Mouse (Mus musculus) hindbrain, embryonic 15.5 days (tissue): ENCODE results near the gene Atp1a1. TPM values are rescaled to one million over a fixed set of nuclear protein-coding genes. Genes with fewer than 3 reads are reported as not detected.

Source experiments
- ATAC-seq: fragments of 200-750 bp; cut with Nextera tagmentation; 2 replicates; pipeline ENCODE4 v1.8.0; 2017; ENCODE audit warnings: low read depth, moderate number of reproducible peaks, moderate TSS enrichment; ENCODE audit not compliant: low FRiP score
- H3K27ac ChIP-seq: fragments of 300-500 bp; sonication (generic); replicated peaks from 2 replicates; pipeline ENCODE4 v1.5.1; 2015; ENCODE audit warnings: mild to moderate bottlenecking, inconsistent platforms
- H3K27me3 ChIP-seq: fragments of 300-500 bp; sonication (generic); 2 replicates; pipeline ENCODE4 v1.6.1; 2015; ENCODE audit warnings: control low read depth, inconsistent platforms
- H3K36me3 ChIP-seq: fragments of 300-500 bp; sonication (generic); 2 replicates; pipeline ENCODE4 v1.6.1; 2015; ENCODE audit warnings: control low read depth, inconsistent platforms
- H3K4me1 ChIP-seq: fragments of 300-500 bp; sonication (generic); replicated peaks from 2 replicates; pipeline ENCODE4 v1.6.1; 2015; ENCODE audit warnings: control low read depth, inconsistent platforms
- H3K4me2 ChIP-seq: fragments of 300-500 bp; sonication (generic); 2 replicates; pipeline ENCODE4 v1.6.1; 2015; ENCODE audit warnings: moderate library complexity, mild to moderate bottlenecking, inconsistent platforms
- H3K4me3 ChIP-seq: fragments of 300-500 bp; sonication (generic); 2 replicates; pipeline ENCODE4 v1.5.1; 2015; ENCODE audit warnings: mild to moderate bottlenecking, inconsistent platforms
- H3K9ac ChIP-seq: fragments of 300-500 bp; sonication (generic); 2 replicates; pipeline ENCODE4 v1.6.1; 2015; ENCODE audit warnings: inconsistent platforms
- H3K9me3 ChIP-seq: fragments of 300-500 bp; sonication (generic); 2 replicates; pipeline ENCODE4 v1.6.1; 2016; ENCODE audit warnings: control low read depth, inconsistent platforms
- WGBS: fragments of 180-500 bp; shearing (Covaris S2); methylation state at CpG from one replicate; pipeline ENCODE4 v1.1.7; 2015; 5-methylcytosine and 5-hydroxymethylcytosine counted together
- polyA plus RNA-seq: library from polyadenylated mRNA; unstranded; fragments of >200 nt; fragmentation: Nextera tagmentation; extraction: Ambion mirVana; gene quantifications from 2 replicates; pipeline ENCODE4 v1.2.1, GENCODE M21; 2015

Gene Atp1a1
- 69.3 and 72.6 TPM in 2 replicates for polyA plus RNA-seq

- H3K36me3 ChIP-seq, result no peaks in the 10 kb centered on the region
- H3K27me3 ChIP-seq, result no peaks in the 10 kb centered on the region
- H3K4me2 ChIP-seq, result peak within 1 kb of the TSS; percentile 79
- H3K9ac ChIP-seq, result peak within 1 kb of the TSS; percentile 90
- H3K27ac ChIP-seq, result peak within 1 kb of the TSS; percentile 96
- peak within 1 kb of the TSS; percentile 87 for H3K4me3 ChIP-seq
- under 1% methylated on average over 64 of the region's 64 CpGs for WGBS
- H3K4me1 ChIP-seq, result peaks cover 43% of the 10 kb centered on the region
- peak; percentile 97 for ATAC-seq
- no peaks in the 10 kb centered on the region for H3K9me3 ChIP-seq
These were observed at the start of gene Atp1a1 for GRCm38 (mm10) chr3:101604550-101605223. Gene Atp1a1, minus strand, starts transcription at chr3:101604684.

DNA sequence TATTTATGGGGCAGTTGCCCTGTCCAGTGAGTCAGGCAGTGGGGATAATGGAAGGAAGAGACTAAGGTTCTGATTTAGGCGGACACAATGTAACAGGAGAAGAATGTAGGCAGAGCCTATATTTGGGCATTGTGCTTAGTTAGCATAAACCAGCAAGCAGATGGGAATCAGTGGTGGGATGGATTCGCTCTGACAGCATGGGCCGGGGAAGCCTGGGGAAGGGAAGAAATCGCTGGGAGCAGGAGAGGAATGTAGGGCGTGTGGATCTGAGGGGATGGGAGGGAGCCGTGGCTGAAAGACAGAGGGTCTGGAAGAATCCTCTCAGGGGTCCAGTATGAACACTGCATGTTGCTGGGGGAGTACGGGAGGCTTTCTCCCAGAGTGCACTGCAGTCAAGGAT lies 49.0 kb upstream of the Atp1a1 start:
- WGBS, result 27% methylated on average over 7 of the region's 7 CpGs
- Histone ChIP-seq H3K4me3 (no peak overlapping the region), H3K36me3 (no peaks in the 10 kb centered on the region), H3K27ac (peak overlapping the region; percentile 30; the same call in 1 of the 2 replicates), H3K4me1 (peaks cover 9% of the 10 kb centered on the region), H3K9ac (no peak overlapping the region), H3K27me3 (no peaks in the 10 kb centered on the region), H3K4me2 (no peak overlapping the region), H3K9me3 (no peaks in the 10 kb centered on the region)
- peak; percentile 36; the same call in 1 of the 2 replicates for ATAC-seq

DNA sequence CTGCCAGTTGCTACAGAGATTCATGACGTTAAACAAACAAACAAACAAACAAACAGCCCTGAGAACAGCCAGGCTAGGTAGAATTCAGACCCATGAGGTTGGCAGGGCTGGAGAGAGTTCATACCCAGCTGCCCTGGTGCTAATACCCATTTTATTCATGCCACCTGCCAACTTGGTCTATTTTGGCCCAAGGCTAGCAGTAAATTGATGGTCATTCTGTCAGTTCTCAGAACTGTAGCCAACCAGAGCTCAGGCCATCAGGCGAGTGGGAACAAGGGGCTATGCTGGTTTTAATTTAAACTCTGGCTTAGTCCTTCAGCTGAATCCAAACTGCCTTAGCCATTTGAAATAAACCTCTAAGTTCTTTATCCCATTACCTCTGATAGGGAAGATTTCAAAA lies 48.5 kb upstream of the Atp1a1 start:
- Histone ChIP-seq H3K27ac (0 out of 2 replicates have a peak overlapping the region, but pooled peaks have one; percentile 30), H3K4me2 (no peak overlapping the region), H3K27me3 (no peaks in the 10 kb centered on the region), H3K36me3 (no peaks in the 10 kb centered on the region), H3K4me1 (peaks cover 9% of the 10 kb centered on the region), H3K9me3 (no peaks in the 10 kb centered on the region), H3K4me3 (no peak overlapping the region), H3K9ac (no peak overlapping the region)
- WGBS, result 61% methylated on average over 2 of the region's 2 CpGs
- ATAC-seq, result no peak

- peaks cover 9% of the 10 kb centered on the region for H3K4me1 ChIP-seq
- H3K4me3 ChIP-seq, result no peak overlapping the region
- no peak for ATAC-seq
- H3K9me3 ChIP-seq, result no peaks in the 10 kb centered on the region
- 87% methylated on average over 2 of the region's 2 CpGs for WGBS
- H3K27me3 ChIP-seq, result no peaks in the 10 kb centered on the region
- H3K27ac ChIP-seq, result no peak overlapping the region
- H3K36me3 ChIP-seq, result no peaks in the 10 kb centered on the region
- H3K9ac ChIP-seq, result no peak overlapping the region
- no peak overlapping the region for H3K4me2 ChIP-seq
These were observed 45.8 kb upstream of the Atp1a1 start for GRCm38 (mm10) chr3:101650328-101650727.

DNA sequence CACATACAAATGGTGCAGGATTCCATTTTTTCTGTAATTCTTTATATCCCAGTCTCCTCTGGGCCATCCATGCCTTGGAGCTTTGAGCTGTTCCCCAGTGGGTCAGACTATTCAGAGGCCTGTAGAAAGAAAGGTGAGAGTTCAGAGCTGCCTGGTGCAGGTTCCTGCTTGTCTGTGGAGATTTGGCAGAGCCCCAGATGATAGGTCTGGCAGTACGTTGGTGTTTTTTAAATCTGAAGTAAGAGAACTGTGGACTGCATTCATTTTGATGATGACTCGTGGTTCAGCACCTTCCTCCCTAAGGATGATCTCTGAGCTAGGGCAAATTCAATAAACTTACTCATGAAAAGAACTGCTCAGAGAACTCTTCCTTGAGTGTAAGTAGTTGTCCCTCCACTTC lies 44.8 kb upstream of the Atp1a1 start:
- 81% methylated on average over 2 of the region's 2 CpGs for WGBS
- Histone ChIP-seq H3K9ac (no peak overlapping the region), H3K27me3 (no peaks in the 10 kb centered on the region), H3K4me3 (no peak overlapping the region), H3K9me3 (no peaks in the 10 kb centered on the region), H3K4me2 (no peak overlapping the region), H3K4me1 (peaks cover 9% of the 10 kb centered on the region), H3K36me3 (no peaks in the 10 kb centered on the region), H3K27ac (no peak overlapping the region)
- no peak for ATAC-seq

DNA sequence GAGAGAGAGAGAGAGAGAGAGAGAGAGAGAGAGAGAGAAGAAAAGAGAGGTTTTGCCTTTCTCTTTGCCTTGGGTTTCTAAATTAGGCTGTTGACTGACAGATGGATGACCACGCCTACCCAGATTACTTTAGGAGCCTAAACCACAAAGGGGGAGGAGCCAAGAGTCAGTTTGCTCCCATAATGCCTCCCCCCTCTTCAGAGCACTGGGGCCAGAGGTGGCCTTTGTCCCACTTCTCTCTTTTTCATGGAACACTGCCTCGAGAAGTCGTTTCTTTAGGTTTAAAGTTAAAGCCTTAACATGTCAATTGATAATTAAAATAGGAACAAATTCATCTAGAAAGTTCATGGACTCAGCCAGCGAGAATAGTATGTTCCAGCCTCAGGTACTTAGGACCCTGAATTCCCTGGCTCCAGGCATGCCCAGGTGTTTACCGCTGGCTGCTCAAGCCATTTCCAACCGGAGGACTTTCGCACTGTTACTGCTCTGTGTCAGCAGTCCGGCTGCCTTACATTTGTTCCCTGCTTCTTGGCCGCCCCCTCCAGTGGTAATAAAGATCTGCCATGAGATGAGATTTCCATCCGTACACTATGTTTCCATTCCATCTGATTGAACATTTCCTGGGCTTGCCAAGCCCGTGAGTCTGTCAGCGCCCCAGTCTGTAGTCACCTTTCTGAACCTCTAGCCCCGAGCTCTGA lies 43.8 kb upstream of the Atp1a1 start:
- WGBS, result 76% methylated on average over 13 of the region's 13 CpGs
- Histone ChIP-seq H3K4me1 (peaks cover 4% of the 10 kb centered on the region; the same call in 1 of the 2 replicates), H3K9ac (no peak overlapping the region), H3K36me3 (no peaks in the 10 kb centered on the region), H3K27ac (no peak overlapping the region), H3K4me2 (no peak overlapping the region), H3K9me3 (no peaks in the 10 kb centered on the region), H3K27me3 (no peaks in the 10 kb centered on the region), H3K4me3 (no peak overlapping the region)
- ATAC-seq, result no peak

GRCm38 (mm10) chr3:101646806-101647205 lies 42.3 kb upstream of the Atp1a1 start:
- 55% methylated on average over 5 of the region's 5 CpGs for WGBS
- H3K27ac ChIP-seq, result no peak overlapping the region
- no peak overlapping the region for H3K9ac ChIP-seq
- H3K4me1 ChIP-seq, result no peaks in the 10 kb centered on the region
- ATAC-seq, result no peak
- no peaks in the 10 kb centered on the region for H3K36me3 ChIP-seq
- no peak overlapping the region for H3K4me3 ChIP-seq
- no peak overlapping the region for H3K4me2 ChIP-seq
- H3K27me3 ChIP-seq, result no peaks in the 10 kb centered on the region
- H3K9me3 ChIP-seq, result no peaks in the 10 kb centered on the region

DNA sequence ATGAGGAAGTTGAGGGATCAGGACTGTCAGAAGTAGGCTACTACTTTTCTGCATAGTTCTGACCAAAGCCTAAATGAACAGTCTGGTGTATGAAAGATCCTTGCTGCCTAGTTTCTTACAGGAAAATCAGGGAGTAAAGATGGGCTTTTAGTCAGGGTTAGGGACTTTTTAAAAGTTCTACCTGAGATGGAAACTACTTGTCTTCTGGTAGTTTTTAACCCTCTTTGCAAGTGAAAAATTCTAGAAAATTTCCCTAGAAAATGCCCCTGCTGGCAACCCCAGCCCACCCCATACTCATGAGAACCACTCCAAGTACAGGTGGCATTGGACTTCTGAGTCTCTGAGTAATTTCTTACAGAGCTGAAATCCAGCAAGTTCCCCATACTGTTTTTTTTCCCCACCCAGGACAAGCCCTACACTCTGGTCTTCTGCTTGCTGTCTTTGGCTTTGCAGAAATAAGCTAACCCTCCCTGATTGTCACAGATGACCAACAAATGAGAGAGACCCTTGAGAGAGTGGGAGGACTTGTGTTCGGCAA lies 41.2 kb upstream of the Atp1a1 start:
- H3K9ac ChIP-seq, result no peak overlapping the region
- H3K4me2 ChIP-seq, result no peak overlapping the region
- 57% methylated on average over 1 of the region's 1 CpGs for whole genome bisulfite sequencing
- ATAC-seq, result no peak
- H3K4me3 ChIP-seq, result no peak overlapping the region
- no peak overlapping the region for H3K27ac ChIP-seq
- H3K36me3 ChIP-seq, result no peaks in the 10 kb centered on the region
- H3K9me3 ChIP-seq, result no peaks in the 10 kb centered on the region
- no peaks in the 10 kb centered on the region for H3K27me3 ChIP-seq
- no peaks in the 10 kb centered on the region for H3K4me1 ChIP-seq

DNA sequence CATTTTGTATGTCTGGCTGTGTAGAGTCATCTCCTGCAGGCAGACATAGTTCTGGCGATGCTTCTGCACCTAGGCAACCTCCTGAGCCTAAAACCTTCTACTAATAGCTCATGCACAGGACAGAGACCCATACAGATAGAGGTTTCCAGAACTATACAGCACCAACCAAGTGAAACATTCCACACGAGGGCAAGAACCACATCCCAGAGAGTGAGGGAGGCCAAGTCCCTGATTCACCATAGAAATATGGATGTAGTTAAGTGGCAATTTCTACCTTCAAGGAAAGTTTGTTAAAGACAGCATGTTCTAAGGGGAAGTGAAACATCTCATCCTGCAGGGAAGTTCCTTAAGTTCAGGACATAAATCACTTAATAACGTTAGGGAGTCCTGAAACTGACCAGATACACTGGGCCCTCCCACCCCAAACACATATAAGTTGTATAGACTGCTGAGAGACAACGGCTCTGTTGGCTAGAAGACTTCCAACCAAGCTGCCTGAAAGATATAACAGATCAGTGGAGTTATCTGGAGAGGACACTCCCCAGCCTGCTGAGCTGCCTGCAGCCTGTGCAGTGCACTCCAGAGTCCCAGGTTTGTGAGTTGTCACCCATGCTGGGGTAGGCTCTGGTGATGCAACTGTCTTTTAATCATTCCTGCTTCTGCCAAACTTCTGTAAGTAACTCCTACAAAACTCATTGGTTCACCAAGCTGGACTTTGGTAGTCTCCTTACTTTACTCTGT lies 39.7 kb upstream of the Atp1a1 start:
- H3K27me3 ChIP-seq, result no peaks in the 10 kb centered on the region
- no peak overlapping the region for H3K9ac ChIP-seq
- 82% methylated on average over 4 of the region's 4 CpGs for WGBS
- no peak overlapping the region for H3K4me2 ChIP-seq
- H3K4me3 ChIP-seq, result no peak overlapping the region
- no peaks in the 10 kb centered on the region for H3K4me1 ChIP-seq
- no peak for ATAC-seq
- H3K9me3 ChIP-seq, result no peaks in the 10 kb centered on the region
- no peak overlapping the region for H3K27ac ChIP-seq
- no peaks in the 10 kb centered on the region for H3K36me3 ChIP-seq

GRCm38 (mm10) chr3:101643264-101643663 lies 38.8 kb upstream of the Atp1a1 start:
- WGBS, result 79% methylated on average over 2 of the region's 2 CpGs

GRCm38 (mm10) chr3:101638223-101638622 lies 33.7 kb upstream of the Atp1a1 start:
- H3K9me3 ChIP-seq, result no peaks in the 10 kb centered on the region
- H3K9ac ChIP-seq, result no peak overlapping the region
- no peaks in the 10 kb centered on the region for H3K36me3 ChIP-seq
- H3K27me3 ChIP-seq, result no peaks in the 10 kb centered on the region
- H3K4me2 ChIP-seq, result no peak overlapping the region
- WGBS, result 89% methylated on average over 2 of the region's 2 CpGs
- no peak for ATAC-seq
- H3K4me3 ChIP-seq, result no peak overlapping the region
- H3K27ac ChIP-seq, result no peak overlapping the region
- peaks cover 9% of the 10 kb centered on the region; the same call in 1 of the 2 replicates for H3K4me1 ChIP-seq

More at GRCm38 (mm10) chr3:101643264-101643663, 38.8 kb upstream of the Atp1a1 start:
- Histone ChIP-seq H3K4me2 (no peak overlapping the region), H3K4me3 (no peak overlapping the region), H3K4me1 (no peaks in the 10 kb centered on the region), H3K27me3 (no peaks in the 10 kb centered on the region), H3K27ac (no peak overlapping the region), H3K9me3 (no peaks in the 10 kb centered on the region), H3K36me3 (no peaks in the 10 kb centered on the region), H3K9ac (no peak overlapping the region)
- ATAC-seq, result no peak

GRCm38 (mm10) chr3:101636510-101636909 lies 32.0 kb upstream of the Atp1a1 start:
- Histone ChIP-seq H3K4me2 (no peak overlapping the region), H3K9ac (no peak overlapping the region), H3K27ac (no peak overlapping the region), H3K36me3 (no peaks in the 10 kb centered on the region), H3K9me3 (no peaks in the 10 kb centered on the region), H3K4me1 (peaks cover 10% of the 10 kb centered on the region; the same call in 1 of the 2 replicates), H3K27me3 (no peaks in the 10 kb centered on the region), H3K4me3 (no peak overlapping the region)
- 78% methylated on average over 7 of the region's 7 CpGs for WGBS
- ATAC-seq, result no peak
